Mouse (Mus musculus): Measurements from ENCODE around the gene Btbd3. TPM values are rescaled to one million over a fixed set of nuclear protein-coding genes. Genes with fewer than 3 reads are reported as not detected.

Btbd3 gene
- total RNA-seq, 2 experiments from 2014 or later: 64.2 to 72.0 TPM

DNA sequence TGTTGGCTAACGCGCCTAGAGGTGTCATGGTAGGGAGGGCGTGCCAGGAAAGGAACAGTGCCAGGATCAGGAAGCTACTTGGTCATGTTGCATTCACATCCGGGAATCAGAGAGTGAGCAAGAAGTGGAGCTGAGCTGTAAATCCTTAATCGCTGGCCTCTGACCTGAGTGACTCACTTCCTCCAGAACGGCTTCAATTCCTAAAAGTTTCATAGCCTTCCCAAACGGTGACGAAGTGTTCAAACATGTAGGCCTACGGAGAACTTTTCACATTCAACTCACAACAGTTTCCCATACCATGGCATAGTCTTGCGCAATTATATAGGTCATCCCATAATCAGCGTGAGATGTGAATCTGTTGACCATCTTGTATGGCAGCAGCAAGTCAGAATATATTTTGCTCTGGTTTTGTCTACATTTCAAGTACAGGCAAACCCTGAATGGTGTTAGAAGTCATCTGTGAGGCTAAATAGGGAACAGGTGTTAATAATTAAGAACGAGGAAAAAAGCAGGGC lies 247.6 kb downstream of the Btbd3 start:
- intact Hi-C loops (cut with DNase I): no loop called here
- DNase-seq: no peak

DNA sequence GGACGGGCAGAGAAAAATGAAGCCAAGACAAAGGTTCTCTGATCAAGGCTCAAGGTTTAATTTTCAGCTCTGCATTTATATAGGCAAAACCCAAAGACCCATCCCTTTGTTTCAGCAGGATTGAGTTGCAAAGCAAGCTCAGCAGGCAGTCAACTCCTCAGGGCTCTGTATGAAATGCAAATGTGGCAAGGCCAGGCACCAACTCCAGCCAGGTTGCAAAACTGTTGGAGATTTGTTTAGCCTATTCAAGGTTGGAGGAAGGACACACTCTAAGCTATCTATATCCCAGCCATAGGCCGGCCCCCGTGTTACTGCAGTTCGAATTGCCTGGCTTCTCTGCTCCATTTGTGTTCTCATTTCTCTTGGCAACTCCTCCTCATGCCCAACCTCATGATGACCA lies 259.2 kb downstream of the Btbd3 start:
- intact Hi-C loops (cut with DNase I): no loop called here

DNA sequence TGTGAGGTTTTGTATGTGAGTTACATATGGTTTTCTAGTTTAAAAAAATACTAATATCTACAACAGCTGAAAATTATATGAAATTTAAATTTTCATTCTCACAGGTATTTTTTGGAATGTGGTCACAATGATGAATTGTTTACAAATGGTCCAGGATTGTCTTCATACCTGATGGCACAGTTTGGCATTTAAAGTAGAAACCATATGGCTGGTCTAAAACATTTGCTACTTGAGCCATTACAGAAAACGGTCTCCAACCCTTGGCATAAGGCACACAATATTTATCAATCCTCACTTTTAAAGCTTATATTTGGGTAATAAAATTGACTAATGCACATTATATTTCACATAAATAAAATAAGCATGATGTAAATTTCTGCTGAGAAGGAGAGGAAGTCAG lies 272.1 kb downstream of the Btbd3 start:
- intact Hi-C loops (cut with DNase I): no loop called here
- no peak for DNase-seq

More for the DNA sequence above, 259.2 kb downstream of the Btbd3 start:
- DNase-seq: no peak

DNA sequence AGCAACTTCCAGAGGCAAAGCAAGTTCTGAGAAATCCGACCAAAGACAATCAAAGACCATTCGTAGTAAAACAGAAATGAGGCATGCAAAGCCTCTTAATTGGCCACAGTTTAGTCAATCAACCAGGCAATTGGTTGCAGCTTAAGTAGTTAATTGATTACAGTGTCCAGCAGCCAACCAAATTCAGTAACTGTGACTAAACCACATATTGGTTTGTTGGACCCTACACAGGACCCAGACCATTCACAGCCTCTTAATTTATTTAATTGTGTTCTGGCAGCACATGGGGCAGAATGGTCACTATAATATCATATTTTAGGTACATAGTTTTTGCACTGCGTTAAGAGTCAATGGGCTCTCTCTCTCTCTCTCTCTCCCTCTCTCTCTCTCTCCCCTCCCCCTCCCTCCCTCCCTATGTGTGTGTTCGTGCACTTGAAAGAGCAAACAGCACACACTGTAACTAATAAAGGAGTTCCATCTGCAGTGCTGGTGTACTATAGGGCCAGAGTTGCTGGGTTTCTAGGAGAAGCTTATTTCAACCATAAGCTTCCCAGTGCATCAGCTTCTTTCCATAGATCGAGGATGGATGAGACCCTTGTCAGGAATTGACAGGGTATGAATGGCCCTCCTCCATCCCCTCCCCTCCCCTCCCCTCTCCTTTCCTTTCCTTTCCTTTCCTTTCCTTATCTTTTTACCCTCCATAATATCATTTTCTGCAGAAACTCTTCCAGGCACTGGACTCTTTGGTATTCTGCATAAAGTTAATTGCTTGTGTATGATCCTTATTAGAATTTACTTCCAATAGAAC lies 275.0 kb downstream of the Btbd3 start:
- no peak for DNase-seq
- intact Hi-C loops (cut with DNase I): no loop called here

DNA sequence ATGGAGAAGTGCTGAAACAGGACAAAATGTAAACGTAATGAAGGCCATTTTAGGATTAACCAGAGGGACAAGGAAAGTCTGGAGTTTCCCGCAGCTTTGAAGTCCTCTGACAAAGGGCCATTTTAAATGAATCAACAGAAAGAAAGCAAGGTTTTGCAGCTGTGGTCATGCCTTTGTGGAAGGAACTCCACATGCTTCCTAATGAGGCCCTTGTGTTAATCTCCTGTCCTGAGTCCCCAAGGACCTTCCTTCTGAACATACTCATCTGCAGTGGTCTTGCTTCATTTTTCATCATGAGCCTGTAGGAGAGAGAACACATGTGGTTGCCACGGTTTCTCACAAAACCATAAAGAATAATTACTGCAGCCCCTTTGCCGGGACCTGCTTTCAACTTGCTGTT lies 275.6 kb downstream of the Btbd3 start:
- no peak for DNase-seq
- intact Hi-C loops (cut with DNase I): no loop called here

DNA sequence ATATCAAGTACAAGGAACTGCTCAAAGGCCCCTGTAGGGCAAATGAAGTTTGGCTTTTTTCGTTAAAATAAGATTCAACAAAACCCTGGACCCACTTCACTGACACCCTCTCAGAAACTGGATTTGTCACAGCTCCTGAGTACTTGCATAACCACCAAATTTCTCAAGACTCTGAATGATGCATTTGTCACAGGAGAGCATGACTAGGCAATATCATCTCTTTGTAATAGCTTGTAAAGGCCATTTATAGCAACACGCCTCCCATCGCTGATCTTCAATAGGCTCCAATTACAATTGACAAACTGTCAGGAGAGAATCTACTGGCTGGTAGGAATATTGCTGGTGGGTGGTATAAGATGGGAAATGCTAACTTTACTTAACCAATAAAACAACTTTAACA lies 283.3 kb downstream of the Btbd3 start:
- intact Hi-C loops (cut with DNase I): no loop called here
- no peak for DNase-seq

DNA sequence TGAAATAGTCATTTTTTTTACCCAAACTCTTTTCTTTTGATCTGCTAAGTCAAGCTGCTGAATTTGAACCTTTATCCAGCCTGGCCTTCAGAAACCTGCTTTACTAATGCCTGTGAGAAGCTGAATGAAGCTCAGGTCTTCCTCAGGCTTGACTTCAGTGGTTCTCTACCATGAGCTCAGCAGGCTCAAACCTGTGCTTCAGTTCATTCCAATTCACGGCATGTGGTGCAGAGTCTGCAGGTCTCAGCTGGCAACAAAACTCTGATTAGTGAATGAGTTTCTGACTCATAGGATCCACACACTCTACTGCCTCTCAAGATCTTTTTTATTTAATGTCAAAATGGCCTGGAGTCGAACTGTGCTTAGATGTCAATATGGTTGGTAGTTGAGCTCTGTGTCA lies 292.6 kb downstream of the Btbd3 start:
- intact Hi-C loops (cut with DNase I): no loop called here
- DNase-seq: peak; percentile 25

DNA sequence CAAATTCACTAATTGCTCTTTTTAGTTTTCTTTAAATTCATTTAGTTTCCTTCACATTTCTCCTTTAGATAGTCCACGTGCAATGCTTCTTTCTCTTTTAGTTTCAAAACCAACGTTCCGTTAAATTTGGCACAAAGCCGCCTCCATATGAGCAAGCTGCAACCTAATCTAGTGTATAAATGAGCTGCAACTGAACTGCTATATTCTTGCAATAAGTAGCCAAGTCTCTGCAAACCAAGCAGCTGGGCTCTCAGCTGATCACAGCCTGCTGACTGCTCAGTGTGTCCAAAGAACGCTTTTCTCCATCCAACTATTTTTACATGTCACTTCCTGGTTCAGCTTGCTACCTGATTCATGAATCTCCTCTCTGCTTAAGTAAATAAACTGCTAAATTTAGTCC lies 295.2 kb downstream of the Btbd3 start:
- DNase-seq: peak; percentile 68
- intact Hi-C loops (cut with DNase I): no loop called here

DNA sequence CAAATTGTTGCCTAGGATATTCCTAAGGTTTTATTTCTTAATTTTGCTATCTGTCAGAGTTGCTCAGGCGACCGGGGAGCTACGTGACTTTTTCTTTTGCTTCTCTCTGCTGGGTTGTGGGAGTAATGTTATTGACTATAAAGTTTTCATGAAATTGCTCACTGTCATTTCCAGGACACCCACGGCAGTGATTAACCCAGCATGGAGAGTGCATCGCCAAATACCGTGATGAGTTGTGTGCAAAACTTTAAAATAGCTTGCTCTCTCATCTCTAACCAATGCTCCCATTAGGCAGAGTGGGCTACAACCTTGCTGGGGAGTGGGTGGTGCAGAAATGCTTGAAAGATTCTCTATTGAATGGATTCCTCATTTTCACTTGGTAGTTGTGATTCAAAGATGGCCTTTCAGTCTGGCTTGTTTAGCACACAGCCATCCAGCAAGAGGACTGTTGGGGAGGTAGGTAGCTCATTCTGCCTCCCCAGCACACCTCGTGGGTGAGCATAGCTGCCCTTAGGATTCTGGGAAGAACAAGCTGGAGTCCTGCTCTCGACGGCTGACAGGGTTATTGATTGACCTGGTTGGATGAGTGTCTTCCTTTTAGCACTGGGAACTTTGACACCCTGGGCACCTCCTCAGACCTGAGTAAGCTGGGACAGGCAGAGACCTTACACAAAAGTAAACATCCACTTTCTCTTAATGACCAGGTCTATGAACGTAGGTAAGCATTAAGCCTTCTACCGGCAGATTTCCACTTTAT lies 298.9 kb downstream of the Btbd3 start:
- intact Hi-C loops (cut with DNase I): no loop called here
- no peak for DNase-seq

DNA sequence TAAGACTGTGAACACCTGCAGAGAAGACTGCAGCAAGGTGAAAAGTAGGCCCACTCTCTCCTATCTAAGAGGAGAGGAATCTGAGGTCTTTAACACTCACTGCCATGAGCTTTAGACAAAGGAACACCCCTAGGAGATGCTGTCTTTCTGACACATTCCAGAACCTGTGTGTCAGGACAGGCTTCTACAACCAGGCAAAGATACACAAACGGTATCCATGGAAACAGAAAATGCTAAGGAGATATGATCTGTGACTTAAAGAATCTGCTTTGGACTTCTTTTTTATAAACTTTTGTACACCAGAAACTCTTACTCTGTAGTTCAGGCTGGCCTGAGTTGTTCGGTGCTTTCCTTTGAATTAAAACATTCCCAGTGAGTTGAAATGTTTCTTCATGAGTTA lies 329.6 kb downstream of the Btbd3 start:
- no peak for DNase-seq
- intact Hi-C loops (cut with DNase I): no loop called here

DNA sequence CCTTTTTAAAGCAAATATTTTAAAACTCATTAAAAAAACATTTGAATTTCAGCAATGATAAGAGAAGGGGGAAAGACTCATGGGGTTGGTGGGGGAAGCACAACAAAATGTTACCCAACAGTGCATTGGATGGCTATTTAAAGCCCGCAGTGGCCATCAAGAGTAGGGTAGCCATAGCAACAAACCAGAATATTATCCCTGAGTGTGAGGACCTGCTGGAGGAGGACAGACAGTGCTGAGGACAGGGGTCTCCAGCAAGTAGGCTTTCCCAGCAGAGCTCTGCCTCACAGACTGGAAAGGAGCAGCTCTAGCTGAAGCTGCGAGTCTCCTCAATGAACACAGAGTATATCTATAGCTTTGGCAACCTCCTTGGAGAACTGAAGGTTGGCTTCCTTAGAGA lies 331.0 kb downstream of the Btbd3 start:
- intact Hi-C loops (cut with DNase I): no loop called here
- no peak for DNase-seq

DNA sequence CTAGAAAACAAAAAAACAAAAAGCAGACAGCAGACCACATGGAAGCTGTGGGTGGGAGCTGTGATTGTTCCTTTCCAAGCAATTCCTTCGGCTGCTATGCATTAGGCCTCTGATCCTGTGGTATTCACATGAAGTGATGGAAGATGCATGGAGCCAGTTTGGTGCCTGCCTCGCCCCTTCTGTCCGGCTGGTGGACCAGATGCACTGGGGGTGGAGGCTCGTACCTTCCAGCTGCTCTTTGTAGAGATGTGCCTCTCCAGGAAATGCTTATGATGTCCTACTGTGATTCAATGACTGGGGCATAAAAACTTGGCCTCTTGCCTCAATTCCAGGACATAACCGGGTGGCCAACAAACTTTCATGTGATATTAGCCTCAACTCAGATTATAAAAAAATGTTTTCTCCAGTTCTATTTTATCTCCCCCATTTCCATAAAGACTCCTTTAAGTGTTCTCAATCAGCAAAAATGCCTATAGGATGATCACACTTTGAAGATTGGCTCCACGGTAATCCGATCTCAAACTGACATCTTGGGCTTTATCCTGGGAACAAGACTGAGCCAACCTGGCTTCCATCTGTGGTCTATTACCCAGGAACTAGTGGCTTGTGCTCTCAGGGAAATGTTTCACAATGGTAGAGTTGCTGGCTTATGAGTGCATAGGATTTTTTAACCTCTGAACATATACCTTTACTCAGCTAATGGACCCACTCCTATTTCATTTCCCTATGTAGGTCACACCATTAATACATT lies 331.6 kb downstream of the Btbd3 start:
- DNase-seq: peak; percentile 73
- intact Hi-C loops (cut with DNase I): no loop called here

DNA sequence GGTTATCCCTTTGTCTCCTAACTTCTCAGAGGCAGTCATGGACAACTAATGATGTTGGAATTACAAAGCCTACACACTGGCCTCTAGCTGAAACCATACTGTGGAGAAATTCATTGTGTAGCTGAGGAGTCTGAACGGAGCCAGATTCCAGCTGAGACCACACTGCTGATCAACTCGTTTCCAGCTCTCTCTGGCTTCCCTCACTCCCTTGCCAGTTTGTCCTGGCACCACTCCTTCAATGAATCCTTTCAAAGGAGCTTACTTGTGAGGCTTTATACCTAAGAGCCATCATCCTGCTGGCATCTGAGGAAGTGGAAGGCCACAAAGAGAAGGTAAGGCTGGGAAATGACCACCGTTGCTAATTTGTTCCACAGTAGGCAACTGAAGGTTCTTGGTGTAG lies 332.7 kb downstream of the Btbd3 start:
- intact Hi-C loops (cut with DNase I): no loop called here
- DNase-seq: peak; percentile 70

DNA sequence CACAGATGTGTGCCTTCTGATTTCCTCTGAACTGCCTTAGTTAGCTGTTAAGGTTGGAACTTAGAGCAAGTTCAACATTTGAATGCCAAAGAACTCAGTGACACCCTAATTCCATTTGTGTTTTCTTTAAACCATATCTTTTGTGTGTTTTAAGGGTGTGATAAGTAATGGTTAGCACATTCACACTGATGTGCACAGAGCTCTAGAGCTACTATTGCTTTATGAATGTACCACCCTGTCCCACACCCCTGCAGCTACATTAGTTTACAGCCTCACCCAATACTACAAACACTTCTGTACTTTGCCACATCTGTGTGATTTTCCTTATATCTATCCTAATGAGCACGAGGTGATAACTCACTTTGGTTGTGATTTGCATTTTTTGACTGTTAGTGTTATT lies 333.9 kb downstream of the Btbd3 start:
- intact Hi-C loops (cut with DNase I): no loop called here

DNA sequence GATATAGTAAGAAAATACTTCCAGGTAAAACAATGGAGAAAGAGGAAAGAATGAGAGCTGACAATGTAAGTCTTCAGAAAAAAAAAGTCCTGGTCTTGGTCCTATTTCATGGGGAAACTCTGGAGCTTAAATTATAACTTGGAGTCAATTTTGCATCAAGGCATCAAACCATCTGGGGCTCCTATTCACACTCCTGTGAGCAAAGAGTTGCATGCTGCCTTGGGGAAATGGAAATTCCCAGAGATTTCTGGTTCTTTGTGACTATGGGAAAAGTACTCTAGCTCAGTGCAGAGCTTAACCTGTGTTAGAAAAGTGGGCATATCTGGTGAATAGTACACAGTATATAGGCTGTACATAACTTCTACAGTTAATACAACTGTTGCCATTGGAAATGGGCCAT lies 356.0 kb downstream of the Btbd3 start:
- intact Hi-C loops (cut with DNase I): no loop called here

More for the DNA sequence above, 333.9 kb downstream of the Btbd3 start:
- no peak for DNase-seq

DNA sequence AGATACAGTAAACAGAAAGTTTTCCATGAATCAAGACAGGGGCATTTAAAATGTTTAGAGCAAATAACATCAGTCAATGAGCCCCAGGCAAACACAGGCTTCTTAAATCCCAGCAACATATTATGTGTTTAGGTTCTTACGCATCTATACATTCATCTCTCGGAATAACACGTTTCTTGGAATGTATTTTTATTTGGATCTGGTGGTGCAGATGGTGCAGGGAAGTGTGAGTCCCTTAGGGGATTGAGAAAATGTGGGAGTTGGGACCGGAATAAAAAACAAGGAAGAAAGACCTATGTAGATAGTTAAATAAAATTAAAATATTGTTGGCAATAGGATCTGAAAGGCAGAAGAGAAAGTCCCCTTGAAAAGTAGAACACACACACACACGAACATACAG lies 361.1 kb downstream of the Btbd3 start:
- intact Hi-C loops (cut with DNase I): no loop called here

More for the DNA sequence above, 356.0 kb downstream of the Btbd3 start:
- no peak for DNase-seq

More for the DNA sequence above, 361.1 kb downstream of the Btbd3 start:
- no peak for DNase-seq

Measured in left cerebral cortex, postnatal 4 days (tissue).